Mouse (Mus musculus) frontal cortex, postnatal 25 days (tissue): ENCODE measurements around the gene Phlpp1.

Experiments
- DNase-seq, 2 experiments: peaks; one replicate each; pipeline ENCODE4 v3.0.0; 2022; ENCODE audit warnings: low spot score in 2 of 2

The Phlpp1 gene

GRCm38 (mm10) chr1:106164111-106164510 lies 7.4 kb upstream of the Phlpp1 start:
- DNase-seq, result no peak

- DNase-seq, result no peak
These were observed 3.6 kb upstream of the Phlpp1 start for GRCm38 (mm10) chr1:106168001-106168400.

- no peak for DNase-seq
These were observed 2.8 kb upstream of the Phlpp1 start for GRCm38 (mm10) chr1:106168801-106169200.

GRCm38 (mm10) chr1:106169741-106170265 lies 1.7 kb upstream of the Phlpp1 start:
- DNase-seq, result no peak

GRCm38 (mm10) chr1:106172301-106172930 lies 864 bp downstream of the Phlpp1 start:
- DNase-seq, result peak; percentile 17 to 32

- no peak for DNase-seq
These were observed 1.4 kb downstream of the Phlpp1 start for GRCm38 (mm10) chr1:106172931-106173371.

- no peak for DNase-seq
These were observed 2.1 kb downstream of the Phlpp1 start for GRCm38 (mm10) chr1:106173621-106174156.

- no peak for DNase-seq
These were observed 3.0 kb downstream of the Phlpp1 start for GRCm38 (mm10) chr1:106174598-106174997.

- no peak for DNase-seq
These were observed 3.8 kb downstream of the Phlpp1 start for GRCm38 (mm10) chr1:106175360-106175759.

GRCm38 (mm10) chr1:106176791-106177190 lies 5.2 kb downstream of the Phlpp1 start:
- no peak for DNase-seq

- DNase-seq, result no peak
These were observed 6.6 kb downstream of the Phlpp1 start for GRCm38 (mm10) chr1:106177868-106178790.

GRCm38 (mm10) chr1:106183701-106184100 lies 12.1 kb downstream of the Phlpp1 start:
- DNase-seq, result no peak

- no peak for DNase-seq
These were observed 13.4 kb downstream of the Phlpp1 start for GRCm38 (mm10) chr1:106184780-106185460.

- no peak for DNase-seq
These were observed 13.9 kb downstream of the Phlpp1 start for GRCm38 (mm10) chr1:106185461-106185924.

- DNase-seq, result no peak
These were observed 14.5 kb downstream of the Phlpp1 start for GRCm38 (mm10) chr1:106186062-106186461.

GRCm38 (mm10) chr1:106187480-106187879 lies 15.9 kb downstream of the Phlpp1 start:
- DNase-seq, result no peak

- no peak for DNase-seq
These were observed 17.2 kb downstream of the Phlpp1 start for GRCm38 (mm10) chr1:106188756-106189155.

- DNase-seq, result no peak
These were observed 17.8 kb downstream of the Phlpp1 start for GRCm38 (mm10) chr1:106189311-106189710.

GRCm38 (mm10) chr1:106190695-106191094 lies 19.1 kb downstream of the Phlpp1 start:
- DNase-seq, result no peak

GRCm38 (mm10) chr1:106191885-106192284 lies 20.3 kb downstream of the Phlpp1 start:
- no peak for DNase-seq

GRCm38 (mm10) chr1:106192864-106193470 lies 21.4 kb downstream of the Phlpp1 start:
- DNase-seq, result no peak
